Mouse (Mus musculus) CH12.LX (cell line): ENCODE measurements at regions not wholly inside any gene's neighbourhood (a gene's known extent, or its start where the extent isn't known, plus 50 kb on each side); places are given as distances from the start of the nearest gene placed in this dataset.

ENCODE experiments used
- CTCF ChIP-seq, 2 experiments: IDR thresholded peaks in 1 of 2; conservative IDR thresholded peaks in 1 of 2; 2 replicates each; pipeline ENCODE4 v1.5.1; 2011 to 2012; ENCODE audit warnings: low read depth in 2 of 2, low read length in 2 of 2, improper control_type of control experiment in 1 of 2, inconsistent platforms in 1 of 2, mild to moderate bottlenecking in 1 of 2, moderate library complexity in 1 of 2
- HCFC1 ChIP-seq: IDR thresholded peaks from 2 replicates; pipeline ENCODE4 v1.6.1; 2012; ENCODE audit warnings: low read depth, mild to moderate bottlenecking, inconsistent platforms, low read length, improper control_type of control experiment
- RAD21 ChIP-seq: IDR thresholded peaks from 2 replicates; pipeline ENCODE4 v1.6.1; 2011; ENCODE audit warnings: low read depth, mild to moderate bottlenecking, low read length, improper control_type of control experiment, moderate library complexity
- UBTF ChIP-seq: IDR thresholded peaks from 2 replicates; pipeline ENCODE4 v1.6.1; 2012; ENCODE audit warnings: low read depth, mild to moderate bottlenecking, inconsistent platforms, low read length, improper control_type of control experiment, moderate library complexity
- ZNF384 ChIP-seq: IDR thresholded peaks from 2 replicates; pipeline ENCODE4 v1.6.1; 2012; ENCODE audit warnings: low read depth, low read length, improper control_type of control experiment, inconsistent platforms

GRCm38 (mm10) chr12:96130796-96131512 lies 438.9 kb downstream of the Flrt2 start:
- no peak for TF ChIP-seq UBTF
- no peak for TF ChIP-seq RAD21
- no peak for TF ChIP-seq CTCF (conservative IDR thresholded peaks at IDR 0.05 in 1 of 2, IDR thresholded peaks at IDR 0.05 in 1 of 2; ENCODE audit: low read depth in 2 of 2, low read length in 2 of 2)
- no peak for TF ChIP-seq HCFC1
- no peak for TF ChIP-seq ZNF384
